Mouse (Mus musculus) hindbrain, embryonic 13.5 days (tissue): Measurements from ENCODE around the gene Cadps. TPM values are rescaled to one million over a fixed set of nuclear protein-coding genes. Genes with fewer than 3 reads are reported as not detected.

Source experiments
- ATAC-seq: fragments of 200-750 bp; cut with Nextera tagmentation; 2 replicates; pipeline ENCODE4 v1.8.0; 2017; ENCODE audit warnings: moderate TSS enrichment; ENCODE audit not compliant: low FRiP score
- H3K27ac ChIP-seq: fragments of 300-500 bp; sonication (generic); 2 replicates; pipeline ENCODE4 v1.5.1; 2015; ENCODE audit warnings: inconsistent platforms, mild to moderate bottlenecking, moderate library complexity
- H3K27me3 ChIP-seq: fragments of 300-500 bp; sonication (generic); 2 replicates; pipeline ENCODE4 v1.6.1; 2015; ENCODE audit warnings: mild to moderate bottlenecking, inconsistent platforms
- H3K36me3 ChIP-seq: fragments of 300-500 bp; sonication (generic); 2 replicates; pipeline ENCODE4 v1.6.1; 2015; ENCODE audit warnings: mild to moderate bottlenecking, inconsistent platforms
- H3K4me1 ChIP-seq: fragments of 300-500 bp; sonication (generic); replicated peaks from 2 replicates; pipeline ENCODE4 v1.6.1; 2015; ENCODE audit warnings: inconsistent platforms
- H3K4me2 ChIP-seq: fragments of 300-500 bp; sonication (generic); 2 replicates; pipeline ENCODE4 v1.6.1; 2015; ENCODE audit warnings: inconsistent platforms, mild to moderate bottlenecking, moderate library complexity
- H3K4me3 ChIP-seq: fragments of 300-500 bp; sonication (generic); 2 replicates; pipeline ENCODE4 v1.5.1; 2015; ENCODE audit warnings: mild to moderate bottlenecking, inconsistent platforms
- H3K9ac ChIP-seq: fragments of 300-500 bp; sonication (generic); 2 replicates; pipeline ENCODE4 v1.6.1; 2015; ENCODE audit warnings: mild to moderate bottlenecking, inconsistent platforms
- H3K9me3 ChIP-seq: fragments of 300-500 bp; sonication (generic); 2 replicates; pipeline ENCODE4 v1.6.1; 2016; ENCODE audit warnings: inconsistent platforms
- WGBS: fragments of 180-500 bp; shearing (Covaris S2); methylation state at CpG from one replicate; pipeline ENCODE4 v1.1.7; 2015; 5-methylcytosine and 5-hydroxymethylcytosine counted together
- polyA plus RNA-seq: library from polyadenylated mRNA; unstranded; fragments of >200 nt; fragmentation: Nextera tagmentation; extraction: Ambion mirVana; gene quantifications from 2 replicates; pipeline ENCODE4 v1.2.1, GENCODE M21; 2015

Gene Cadps
- polyA plus RNA-seq, 1 experiment from 2014 or later = 33.9 TPM

- no peak overlapping the region for H3K9ac ChIP-seq
- no peaks in the 10 kb centered on the region for H3K9me3 ChIP-seq
- H3K4me3 ChIP-seq = no peak overlapping the region
- WGBS = 74% methylated on average over 3 of the region's 3 CpGs
- no peak overlapping the region for H3K4me2 ChIP-seq
- 0 out of 2 replicates have a peak, but pooled peaks cover 2% of the 10 kb centered on the region for H3K36me3 ChIP-seq
- H3K27me3 ChIP-seq = peaks cover 91% of the 10 kb centered on the region
- no peak for ATAC-seq
- H3K27ac ChIP-seq = no peak overlapping the region
- peaks cover 16% of the 10 kb centered on the region for H3K4me1 ChIP-seq
These were observed 425.3 kb downstream of the Cadps start for GRCm38 (mm10) chr14:12397561-12397960.

- WGBS = 22% methylated on average over 2 of the region's 2 CpGs
- Histone ChIP-seq H3K27me3 (peaks cover 97% of the 10 kb centered on the region), H3K4me3 (no peak overlapping the region), H3K27ac (no peak overlapping the region), H3K4me1 (peaks cover 28% of the 10 kb centered on the region), H3K4me2 (no peak overlapping the region), H3K9me3 (no peaks in the 10 kb centered on the region), H3K9ac (no peak overlapping the region), H3K36me3 (no peaks in the 10 kb centered on the region)
- no peak for ATAC-seq
These were observed 428.6 kb downstream of the Cadps start for GRCm38 (mm10) chr14:12394318-12394717.

GRCm38 (mm10) chr14:12393271-12393861 lies 429.5 kb downstream of the Cadps start:
- no peaks in the 10 kb centered on the region for H3K36me3 ChIP-seq
- H3K27ac ChIP-seq = no peak overlapping the region
- no peaks in the 10 kb centered on the region for H3K9me3 ChIP-seq
- no peak overlapping the region for H3K4me2 ChIP-seq
- H3K4me1 ChIP-seq = peaks cover 37% of the 10 kb centered on the region
- ATAC-seq = peak; percentile 75
- H3K9ac ChIP-seq = no peak overlapping the region
- peaks cover 97% of the 10 kb centered on the region for H3K27me3 ChIP-seq
- 7% methylated on average over 12 of the region's 12 CpGs for WGBS
- no peak overlapping the region for H3K4me3 ChIP-seq

GRCm38 (mm10) chr14:12391167-12391566 lies 431.7 kb downstream of the Cadps start:
- Histone ChIP-seq H3K9me3 (no peaks in the 10 kb centered on the region), H3K27ac (no peak overlapping the region), H3K9ac (no peak overlapping the region), H3K36me3 (no peaks in the 10 kb centered on the region), H3K27me3 (peaks cover 97% of the 10 kb centered on the region), H3K4me3 (no peak overlapping the region), H3K4me2 (no peak overlapping the region), H3K4me1 (peaks cover 46% of the 10 kb centered on the region)
- WGBS = 39% methylated on average over 7 of the region's 7 CpGs
- ATAC-seq = peak; percentile 9; the same call in 1 of the 2 replicates

GRCm38 (mm10) chr14:12388806-12389436 lies 434.0 kb downstream of the Cadps start:
- no peaks in the 10 kb centered on the region for H3K9me3 ChIP-seq
- H3K27me3 ChIP-seq = peaks cover 97% of the 10 kb centered on the region
- peaks cover 6% of the 10 kb centered on the region; the same call in 1 of the 2 replicates for H3K36me3 ChIP-seq
- WGBS = 7% methylated on average over 14 of the region's 14 CpGs
- no peak overlapping the region for H3K4me2 ChIP-seq
- H3K9ac ChIP-seq = no peak overlapping the region
- H3K4me3 ChIP-seq = no peak overlapping the region
- no peak overlapping the region for H3K27ac ChIP-seq
- peaks cover 41% of the 10 kb centered on the region for H3K4me1 ChIP-seq
- 0 out of 2 replicates have a peak, but pooled peaks have one; percentile 31 for ATAC-seq

GRCm38 (mm10) chr14:12388192-12388795 lies 434.6 kb downstream of the Cadps start:
- Histone ChIP-seq H3K9me3 (no peaks in the 10 kb centered on the region), H3K27ac (no peak overlapping the region), H3K36me3 (peaks cover 6% of the 10 kb centered on the region; the same call in 1 of the 2 replicates), H3K9ac (no peak overlapping the region), H3K4me2 (no peak overlapping the region), H3K4me1 (peaks cover 37% of the 10 kb centered on the region), H3K4me3 (no peak overlapping the region), H3K27me3 (peaks cover 98% of the 10 kb centered on the region)
- 0 out of 2 replicates have a peak, but pooled peaks have one; percentile 32 for ATAC-seq
- 8% methylated on average over 4 of the region's 4 CpGs for WGBS

GRCm38 (mm10) chr14:12387176-12387575 lies 435.7 kb downstream of the Cadps start:
- Histone ChIP-seq H3K27me3 (peaks cover 98% of the 10 kb centered on the region), H3K4me2 (no peak overlapping the region), H3K36me3 (peaks cover 6% of the 10 kb centered on the region; the same call in 1 of the 2 replicates), H3K9ac (no peak overlapping the region), H3K27ac (no peak overlapping the region), H3K4me3 (no peak overlapping the region), H3K4me1 (peaks cover 28% of the 10 kb centered on the region), H3K9me3 (no peaks in the 10 kb centered on the region)
- 70% methylated on average over 6 of the region's 6 CpGs for WGBS
- no peak for ATAC-seq

- Histone ChIP-seq H3K4me1 (peaks cover 8% of the 10 kb centered on the region), H3K36me3 (0 out of 2 replicates have a peak, but pooled peaks cover 8% of the 10 kb centered on the region), H3K4me3 (no peak overlapping the region), H3K9me3 (no peaks in the 10 kb centered on the region), H3K27me3 (peaks cover 82% of the 10 kb centered on the region), H3K9ac (no peak overlapping the region), H3K4me2 (no peak overlapping the region), H3K27ac (no peak overlapping the region)
- ATAC-seq = no peak
- WGBS = 21% methylated on average over 9 of the region's 9 CpGs
These were observed 445.0 kb downstream of the Cadps start for GRCm38 (mm10) chr14:12377883-12378282.

GRCm38 (mm10) chr14:12377289-12377688 lies 445.6 kb downstream of the Cadps start:
- H3K9ac ChIP-seq = no peak overlapping the region
- no peak for ATAC-seq
- no peak overlapping the region for H3K27ac ChIP-seq
- H3K4me2 ChIP-seq = no peak overlapping the region
- H3K4me1 ChIP-seq = peaks cover 8% of the 10 kb centered on the region
- 0 out of 2 replicates have a peak, but pooled peaks cover 8% of the 10 kb centered on the region for H3K36me3 ChIP-seq
- 88% methylated on average over 2 of the region's 2 CpGs for WGBS
- peaks cover 78% of the 10 kb centered on the region for H3K27me3 ChIP-seq
- no peak overlapping the region for H3K4me3 ChIP-seq
- H3K9me3 ChIP-seq = no peaks in the 10 kb centered on the region

GRCm38 (mm10) chr14:12375451-12375850 lies 447.4 kb downstream of the Cadps start:
- WGBS = 40% methylated on average over 2 of the region's 2 CpGs

GRCm38 (mm10) chr14:12350271-12350916 lies 472.5 kb downstream of the Cadps start:
- H3K9ac ChIP-seq = no peak overlapping the region
- no peaks in the 10 kb centered on the region for H3K36me3 ChIP-seq
- H3K9me3 ChIP-seq = no peaks in the 10 kb centered on the region
- no peak for ATAC-seq
- H3K27ac ChIP-seq = no peak overlapping the region
- H3K27me3 ChIP-seq = peaks cover 98% of the 10 kb centered on the region
- H3K4me2 ChIP-seq = no peak overlapping the region
- 4% methylated on average over 16 of the region's 16 CpGs for WGBS
- peaks cover 9% of the 10 kb centered on the region for H3K4me1 ChIP-seq
- no peak overlapping the region for H3K4me3 ChIP-seq

More at GRCm38 (mm10) chr14:12375451-12375850, 447.4 kb downstream of the Cadps start:
- Histone ChIP-seq H3K27ac (no peak overlapping the region), H3K4me3 (no peak overlapping the region), H3K9me3 (no peaks in the 10 kb centered on the region), H3K27me3 (peaks cover 75% of the 10 kb centered on the region), H3K4me1 (peaks cover 8% of the 10 kb centered on the region), H3K4me2 (no peak overlapping the region), H3K9ac (no peak overlapping the region), H3K36me3 (0 out of 2 replicates have a peak, but pooled peaks cover 8% of the 10 kb centered on the region)
- ATAC-seq = no peak
